Mouse (Mus musculus) small intestine, adult 2 months (tissue): ENCODE data around the gene Thsd7a. TPM values are rescaled to one million over a fixed set of nuclear protein-coding genes. Genes with fewer than 3 reads are reported as not detected.

Experiments used
- H3K27ac ChIP-seq: fragments of 200-500 bp; 2 replicates; pipeline ENCODE4 v1.5.1; 2012; ENCODE audit warnings: low read depth, low read length, control low read depth, inconsistent platforms; ENCODE audit not compliant: insufficient read depth
- H3K27me3 ChIP-seq: fragments of 200-500 bp; 2 replicates; pipeline ENCODE4 v1.6.1; 2012; ENCODE audit warnings: mild to moderate bottlenecking, moderate library complexity, low read length, inconsistent platforms; ENCODE audit not compliant: control insufficient read depth, insufficient read depth
- H3K36me3 ChIP-seq: fragments of 200-500 bp; 2 replicates; pipeline ENCODE4 v1.6.1; 2012; ENCODE audit warnings: mild to moderate bottlenecking, low read length, control low read depth, inconsistent platforms; ENCODE audit not compliant: control insufficient read depth, insufficient read depth
- H3K4me1 ChIP-seq: fragments of 200-500 bp; 2 replicates; pipeline ENCODE4 v1.6.1; 2012; ENCODE audit warnings: low read length, inconsistent platforms, mixed read lengths; ENCODE audit not compliant: control insufficient read depth, insufficient read depth, insufficient read length
- H3K4me3 ChIP-seq: fragments of 200-500 bp; 2 replicates; pipeline ENCODE4 v1.5.1; 2012; ENCODE audit warnings: low read depth, mild to moderate bottlenecking, control low read depth, inconsistent platforms, low read length, moderate library complexity
- CTCF ChIP-seq: fragments of 200-500 bp; IDR thresholded peaks from 2 replicates; pipeline ENCODE4 v1.5.1; 2012; ENCODE audit warnings: low read depth, mild to moderate bottlenecking, control low read depth, inconsistent platforms, low read length, moderate library complexity, mixed read lengths; ENCODE audit not compliant: insufficient replicate concordance, insufficient read length; ENCODE audit errors: extremely low read depth
- POLR2A ChIP-seq: fragments of 200-500 bp; IDR thresholded peaks from 2 replicates; pipeline ENCODE4 v1.6.1; 2012; ENCODE audit warnings: low read depth, mild to moderate bottlenecking, control low read depth, inconsistent platforms, low read length, moderate library complexity
- WGBS: fragments of 180-500 bp; shearing (Covaris S2); methylation state at CpG from one replicate; pipeline ENCODE4 v1.1.7; 2018; 5-methylcytosine and 5-hydroxymethylcytosine counted together
- polyA plus RNA-seq: library from polyadenylated mRNA; depleted of rRNA; stranded (reverse); fragments of >200 nt; gene quantifications from 2 replicates; pipeline ENCODE4 v1.2.3, GENCODE M21; 2012

The Thsd7a gene
- polyA plus RNA-seq, 1 experiment: 1.8 TPM

DNA sequence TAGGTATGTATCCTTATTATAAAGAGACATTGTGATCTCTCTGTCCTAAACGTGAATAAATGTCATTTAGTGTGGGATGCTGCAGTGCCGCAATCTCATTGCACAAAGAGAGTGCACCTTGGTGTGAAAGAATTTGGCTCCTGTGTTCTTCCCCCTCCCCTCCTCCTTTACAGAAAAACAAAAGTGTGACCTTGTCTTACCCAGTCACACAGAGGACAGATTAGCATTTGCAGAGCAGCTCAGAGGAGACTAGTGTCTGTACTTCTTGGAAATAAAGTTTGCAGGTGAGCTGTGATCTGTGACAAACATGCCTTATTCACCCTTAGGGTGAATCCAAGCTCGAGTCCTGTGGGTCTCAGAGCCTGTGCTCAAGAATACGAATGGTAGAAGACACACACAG lies 332.2 kb downstream of the Thsd7a start:
- Histone ChIP-seq H3K36me3 (no peaks in the 10 kb centered on the region), H3K27me3 (no peaks in the 10 kb centered on the region), H3K4me1 (no peaks in the 10 kb centered on the region), H3K27ac (no peak overlapping the region), H3K4me3 (no peak overlapping the region)
- WGBS: 65% methylated on average over 4 of the region's 4 CpGs
- TF ChIP-seq POLR2A (no peak), CTCF (no peak)

DNA sequence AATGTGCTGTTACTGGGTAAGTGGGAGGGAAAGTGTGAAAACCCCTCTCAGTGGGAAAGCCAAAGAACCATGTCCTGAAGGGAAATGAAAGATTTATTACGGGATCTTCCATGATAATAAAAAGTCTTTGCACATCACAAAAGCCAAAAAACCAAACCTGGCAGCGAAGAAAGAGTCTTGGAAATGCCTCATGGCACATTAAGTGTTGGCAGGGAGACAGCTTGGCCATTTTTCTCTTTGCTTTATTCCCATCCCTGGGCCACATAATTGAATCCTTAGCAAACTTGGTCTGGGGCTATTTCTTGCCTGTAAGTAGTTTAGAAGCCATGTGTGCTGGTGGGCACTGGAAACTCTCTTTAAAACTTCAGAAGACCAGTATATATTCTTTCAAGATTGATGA lies 344.8 kb downstream of the Thsd7a start:
- H3K27me3 ChIP-seq: no peaks in the 10 kb centered on the region
- WGBS: 88% methylated on average over 2 of the region's 2 CpGs
- no peak overlapping the region for H3K27ac ChIP-seq
- H3K4me3 ChIP-seq: no peak overlapping the region
- no peaks in the 10 kb centered on the region for H3K36me3 ChIP-seq
- no peaks in the 10 kb centered on the region for H3K4me1 ChIP-seq
- no peak for TF ChIP-seq CTCF
- TF ChIP-seq POLR2A: no peak

DNA sequence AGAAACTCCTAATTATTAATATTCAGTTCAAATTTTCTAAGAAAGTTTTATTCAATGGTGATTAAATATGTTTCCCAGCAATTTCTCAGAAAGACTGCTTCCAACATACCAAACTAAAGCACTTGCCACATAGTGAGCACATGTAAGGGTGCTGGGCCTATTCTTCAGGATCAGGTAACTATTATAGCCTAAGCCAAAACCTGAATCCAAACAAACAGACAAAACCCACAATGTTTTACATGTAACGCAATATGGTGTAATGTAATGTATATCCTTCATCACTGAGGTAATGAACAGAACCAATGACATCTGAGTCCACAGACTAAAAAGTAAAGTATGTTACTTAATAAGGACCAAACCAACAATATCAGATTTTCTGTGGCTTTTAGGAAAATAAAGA lies 346.2 kb downstream of the Thsd7a start:
- Histone ChIP-seq H3K27me3 (no peaks in the 10 kb centered on the region), H3K4me3 (no peak overlapping the region), H3K4me1 (no peaks in the 10 kb centered on the region), H3K27ac (no peak overlapping the region), H3K36me3 (no peaks in the 10 kb centered on the region)
- TF ChIP-seq POLR2A: no peak
- TF ChIP-seq CTCF: no peak
- 89% methylated on average over 1 of the region's 1 CpGs for WGBS

DNA sequence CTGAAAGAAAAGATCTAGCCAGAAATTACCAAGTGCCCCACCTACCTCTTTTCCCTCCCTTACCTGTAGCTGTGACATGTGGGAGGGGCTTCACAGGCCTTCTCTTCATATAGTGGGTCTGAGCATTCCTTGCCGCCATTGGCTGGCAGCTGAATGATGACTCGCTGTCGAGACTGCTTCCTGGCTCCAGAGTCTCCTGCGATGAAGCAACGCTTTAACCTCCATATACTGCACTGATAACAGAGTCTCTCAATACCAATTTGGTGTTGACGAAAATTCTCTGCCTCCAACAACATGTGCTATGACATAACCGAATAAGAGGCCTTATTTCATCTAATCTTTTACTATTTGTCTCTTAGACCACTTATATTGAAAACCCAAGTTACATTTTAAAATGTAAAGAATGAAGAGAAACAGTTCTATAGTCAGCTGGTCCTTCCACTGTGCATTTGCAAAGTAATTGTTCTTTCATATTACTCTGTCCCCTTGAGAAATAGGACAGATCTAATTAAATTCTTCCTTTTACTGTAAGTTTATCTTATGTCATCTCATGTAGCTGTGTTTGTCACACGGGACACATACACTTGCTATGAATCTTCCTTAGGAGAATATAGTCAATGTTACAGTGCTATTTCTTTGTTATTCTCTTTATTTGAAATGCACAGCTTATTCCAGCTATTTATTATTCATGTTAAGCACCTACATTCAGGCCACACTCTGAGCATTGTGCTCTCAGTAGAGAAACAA lies 351.3 kb downstream of the Thsd7a start:
- no peaks in the 10 kb centered on the region for H3K4me1 ChIP-seq
- H3K36me3 ChIP-seq: no peaks in the 10 kb centered on the region
- H3K27me3 ChIP-seq: no peaks in the 10 kb centered on the region
- TF ChIP-seq POLR2A (no peak), CTCF (no peak)
- H3K4me3 ChIP-seq: no peak overlapping the region
- no peak overlapping the region for H3K27ac ChIP-seq
- WGBS: 87% methylated on average over 8 of the region's 8 CpGs

DNA sequence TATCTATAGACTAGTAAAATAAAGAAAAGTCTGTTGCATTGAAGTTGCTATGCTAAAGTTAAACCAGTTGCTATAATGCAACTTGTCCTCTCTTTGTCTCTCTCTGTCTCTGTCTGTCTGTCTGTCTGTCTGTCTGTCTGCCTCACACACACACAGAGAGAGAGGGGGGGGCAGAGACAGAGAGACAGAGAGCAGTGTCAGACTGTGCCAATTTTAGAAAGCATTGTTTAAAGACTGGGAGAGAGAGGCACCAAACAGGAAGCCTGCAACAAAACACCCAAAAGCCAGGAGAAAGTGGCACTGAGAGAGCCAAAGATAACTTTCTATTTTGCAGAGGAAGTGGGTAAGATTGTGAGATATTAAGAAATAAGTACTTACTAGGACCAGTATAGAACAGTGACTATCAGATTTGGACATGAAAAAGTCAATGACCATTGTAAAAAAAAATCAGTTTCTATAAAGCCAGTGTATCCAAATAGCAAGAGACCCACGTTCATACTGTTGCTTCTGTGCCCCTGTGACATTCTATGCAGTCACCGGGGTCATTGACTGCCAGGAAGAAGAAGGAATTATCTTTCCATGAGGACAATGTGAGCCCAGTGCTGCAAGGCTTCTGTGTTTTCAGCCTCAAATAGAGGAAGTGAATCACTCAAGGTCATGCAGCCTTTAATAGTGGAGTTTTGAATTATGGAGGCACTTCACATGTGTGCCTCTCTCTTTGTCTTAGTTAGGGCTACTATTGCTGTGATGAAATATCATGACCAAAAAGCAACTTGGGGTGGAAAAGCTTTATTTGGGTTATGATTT lies 355.4 kb downstream of the Thsd7a start:
- H3K27me3 ChIP-seq: no peaks in the 10 kb centered on the region
- H3K4me3 ChIP-seq: no peak overlapping the region
- 57% methylated on average over 2 of the region's 2 CpGs for WGBS
- no peaks in the 10 kb centered on the region for H3K36me3 ChIP-seq
- H3K4me1 ChIP-seq: no peaks in the 10 kb centered on the region
- TF ChIP-seq CTCF: no peak
- TF ChIP-seq POLR2A: no peak
- H3K27ac ChIP-seq: no peak overlapping the region

DNA sequence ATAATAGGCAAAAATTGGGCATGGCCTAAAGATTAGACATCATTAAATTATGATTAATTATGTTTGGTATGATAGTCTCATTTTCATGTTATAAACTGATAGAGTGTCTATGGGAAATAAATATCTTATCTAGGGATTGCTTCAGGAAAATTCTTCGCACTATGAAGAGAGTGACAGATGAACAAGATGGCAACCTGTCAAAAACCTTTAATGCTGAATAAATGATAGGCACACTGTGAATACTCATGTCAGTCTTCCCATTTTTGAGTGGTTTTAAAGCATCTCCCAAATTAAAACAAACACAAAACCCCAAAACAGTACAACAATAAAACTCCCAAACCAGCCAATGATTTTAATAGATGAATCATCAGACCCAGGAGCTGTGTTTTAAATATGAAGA lies 362.5 kb downstream of the Thsd7a start:
- 79% methylated on average over 1 of the region's 1 CpGs for WGBS
- Histone ChIP-seq H3K4me3 (no peak overlapping the region), H3K27me3 (no peaks in the 10 kb centered on the region), H3K27ac (no peak overlapping the region), H3K36me3 (no peaks in the 10 kb centered on the region), H3K4me1 (no peaks in the 10 kb centered on the region)
- no peak for TF ChIP-seq CTCF
- no peak for TF ChIP-seq POLR2A

DNA sequence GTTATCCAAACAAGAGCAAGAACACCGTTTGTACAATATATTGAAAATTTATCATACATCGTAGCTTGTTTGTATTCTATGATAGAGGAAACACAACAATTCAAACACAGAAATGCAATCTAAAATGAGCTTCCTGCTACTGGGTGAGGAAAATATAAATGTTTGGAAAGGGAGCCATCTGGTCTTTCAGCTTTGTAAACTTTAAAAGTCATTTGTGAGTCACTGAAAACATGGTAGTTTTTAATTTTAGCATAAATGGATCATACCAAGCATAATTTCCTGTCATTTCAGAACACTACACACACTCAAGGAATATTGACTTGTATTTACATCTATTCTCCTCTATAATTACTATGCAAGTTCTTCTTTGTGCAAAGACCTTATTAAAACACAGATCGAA lies 363.6 kb downstream of the Thsd7a start:
- TF ChIP-seq POLR2A: no peak
- TF ChIP-seq CTCF: no peak
- Histone ChIP-seq H3K36me3 (no peaks in the 10 kb centered on the region), H3K27me3 (no peaks in the 10 kb centered on the region), H3K4me1 (no peaks in the 10 kb centered on the region), H3K27ac (no peak overlapping the region), H3K4me3 (no peak overlapping the region)
- 56% methylated on average over 3 of the region's 3 CpGs for WGBS

DNA sequence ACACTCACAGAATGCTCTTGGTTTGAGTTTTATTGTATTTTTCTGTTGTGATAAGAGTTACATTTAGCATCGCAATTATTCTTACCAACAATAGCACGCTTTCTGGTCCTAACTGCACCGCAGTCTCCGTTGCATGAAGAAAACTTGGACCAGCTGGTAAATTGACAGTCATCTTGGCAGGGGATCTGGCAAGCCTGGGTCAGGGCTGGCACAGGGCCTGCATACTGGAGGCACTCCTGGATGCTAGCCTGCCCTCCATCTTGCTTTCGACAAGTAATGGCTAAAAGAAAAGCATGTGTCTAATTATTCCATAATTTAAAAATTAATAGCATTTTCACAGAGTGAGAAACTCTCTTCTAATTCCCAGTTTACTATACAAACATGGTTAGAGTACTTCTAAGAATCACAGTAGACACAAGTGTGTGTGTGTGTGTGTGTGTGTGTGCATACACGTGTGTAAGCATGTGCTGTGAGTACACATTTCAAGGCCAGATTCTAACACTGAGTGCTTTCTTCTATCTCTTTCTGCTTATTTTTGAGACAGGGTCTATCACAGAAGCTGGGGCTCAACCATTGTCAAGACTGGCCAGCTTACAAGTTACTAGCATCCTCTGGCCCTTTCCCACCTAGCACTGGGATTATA lies 368.0 kb downstream of the Thsd7a start:
- H3K4me1 ChIP-seq: no peaks in the 10 kb centered on the region
- H3K27ac ChIP-seq: no peak overlapping the region
- no peak overlapping the region for H3K4me3 ChIP-seq
- no peak for TF ChIP-seq POLR2A
- no peak for TF ChIP-seq CTCF
- WGBS: 87% methylated on average over 6 of the region's 6 CpGs
- no peaks in the 10 kb centered on the region for H3K27me3 ChIP-seq
- no peaks in the 10 kb centered on the region for H3K36me3 ChIP-seq
